In the genomic region with DNA sequence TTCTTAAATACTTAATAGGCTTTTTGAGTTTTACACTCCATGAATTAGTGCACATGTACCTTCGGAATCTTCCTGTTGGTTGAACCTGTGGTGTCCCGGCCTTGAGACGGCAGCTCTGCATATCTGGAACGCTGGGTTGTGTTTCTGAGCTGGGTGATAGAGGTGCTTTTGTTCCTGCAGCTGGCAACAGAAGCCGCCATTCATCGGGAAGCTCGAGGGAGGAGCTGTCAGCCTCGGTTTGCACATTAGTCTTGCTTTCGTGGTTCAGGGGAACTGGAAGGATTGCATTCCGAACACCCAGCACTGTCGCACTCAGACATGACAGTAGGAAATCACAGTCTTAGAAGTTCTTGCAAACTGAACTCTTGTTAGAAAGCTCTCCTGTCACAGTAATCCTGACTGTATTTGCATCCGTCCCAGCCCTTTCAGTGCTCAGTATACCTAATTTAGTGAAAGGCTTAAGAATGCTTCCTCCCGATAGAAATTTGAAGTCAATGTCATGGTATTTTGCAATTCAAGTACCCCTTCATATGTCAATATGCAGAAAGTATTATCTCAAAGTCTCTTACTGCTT, we compare ENCODE assay signal across 8 mouse cellular contexts.
A peak's percentile ranks its signal among the peaks of the same experiment; 100 is the strongest.
DNase-seq lines count a peak whose midpoint lies in the region; ATAC-seq lines count a peak whose summit lies in the region.
"Had no signal": no experiment of that assay in that cellular context is flagged by ENCODE, and none has a peak within 500 bp of the region (broad histone marks: within the 10 kb centered on the region; RNA-seq: fewer than 3 reads in every experiment).

No protein-coding gene starts in this region.

- H3K36me3 ChIP-seq in hindbrain, embryonic 12.5 days = peaks cover 20% of the 10 kb centered on the region
- H3K36me3 ChIP-seq in midbrain, embryonic 10.5 days = peaks cover 25% of the 10 kb centered on the region
- H3K36me3 ChIP-seq in intestine, embryonic 16.5 days (ENCODE audit: control insufficient read depth, insufficient read depth, low read length) = no peaks in the 10 kb centered on the region

- H3K4me2 ChIP-seq in hindbrain, embryonic 12.5 days (replicated peaks) = peak overlapping the region; percentile 22; the same call in 1 of the 2 replicates
- no peak overlapping the region for H3K4me2 ChIP-seq in intestine, embryonic 16.5 days (ENCODE audit: low read depth, low read length)

- H3K9me3 ChIP-seq in hindbrain, embryonic 12.5 days (replicated peaks) = no peaks in the 10 kb centered on the region
- H3K9me3 ChIP-seq in midbrain, embryonic 10.5 days (replicated peaks) = no peaks in the 10 kb centered on the region
- no peaks in the 10 kb centered on the region for H3K9me3 ChIP-seq in intestine, embryonic 16.5 days (ENCODE audit: control insufficient read depth, low read length)

- H3K27ac ChIP-seq in hindbrain, embryonic 12.5 days = peak overlapping the region; percentile 87
- H3K27ac ChIP-seq in midbrain, embryonic 10.5 days (replicated peaks) = peak overlapping the region; percentile 74
- H3K27ac ChIP-seq in intestine, embryonic 16.5 days (ENCODE audit: low read length) = no peak overlapping the region
- H3K27ac ChIP-seq: macrophage had no signal

- H3K4me1 ChIP-seq in hindbrain, embryonic 12.5 days = peaks cover 40% of the 10 kb centered on the region
- peaks cover 65% of the 10 kb centered on the region for H3K4me1 ChIP-seq in midbrain, embryonic 10.5 days
- H3K4me1 ChIP-seq in intestine, embryonic 16.5 days (ENCODE audit: control insufficient read depth, insufficient read depth, low read length) = no peaks in the 10 kb centered on the region

- H3K9ac ChIP-seq in hindbrain, embryonic 12.5 days = no peak overlapping the region
- no peak overlapping the region for H3K9ac ChIP-seq in intestine, embryonic 16.5 days (ENCODE audit: low read depth, low read length)

- no peak overlapping the region for H3K4me3 ChIP-seq in hindbrain, embryonic 12.5 days
- H3K4me3 ChIP-seq in midbrain, embryonic 10.5 days = peak overlapping the region; percentile 17; the same call in 1 of the 2 replicates
- no peak overlapping the region for H3K4me3 ChIP-seq in intestine, embryonic 16.5 days (ENCODE audit: low read length)

- WGBS in hindbrain, embryonic 12.5 days = 7% methylated on average over 13 of the region's 13 CpGs
- WGBS in midbrain, embryonic 10.5 days = 14% methylated on average over 13 of the region's 13 CpGs
- WGBS in intestine, embryonic 16.5 days = 39% methylated on average over 13 of the region's 13 CpGs

- DNase-seq in R1 (ENCODE audit: low read depth, low spot score) = peak; percentile 30
- DNase-seq in brain, adult 2 months (ENCODE audit: low read depth, low spot score) = peak; percentile 88
- DNase-seq in midbrain, embryonic 10.5 days (ENCODE audit: low spot score) = peak; percentile 61
- DNase-seq in gastrocnemius, postnatal 25 days = no peak
- DNase-seq in spleen, postnatal 10 days (ENCODE audit: low spot score in 2 of 2) = no peak

- H3K27me3 ChIP-seq in hindbrain, embryonic 12.5 days = no peaks in the 10 kb centered on the region
- no peaks in the 10 kb centered on the region for H3K27me3 ChIP-seq in midbrain, embryonic 10.5 days (ENCODE audit: low read depth, poor library complexity, severe bottlenecking)
- H3K27me3 ChIP-seq in intestine, embryonic 16.5 days (replicated peaks; ENCODE audit: control insufficient read depth, insufficient read depth, low read length) = no peaks in the 10 kb centered on the region

- peak; percentile 68 for ATAC-seq in hindbrain, embryonic 12.5 days (ENCODE audit: low FRiP score)
- ATAC-seq in intestine, embryonic 16.5 days = no peak

Comparison
In these comparisons a context has a peak if more than half of its experiments do, and no peak if none do; other contexts are left out.
1. DNase-seq: peak in R1 (single experiment), brain, adult 2 months (single experiment) and midbrain, embryonic 10.5 days (single experiment); none in gastrocnemius, postnatal 25 days (single experiment) and spleen, postnatal 10 days (0 of 2).